Mouse (Mus musculus) mouse trophoblast stem cell (cell line): ENCODE results near the gene Tmigd1.

Experiments used
- in situ Hi-C, 2 experiments: fragments of 300-500 bp; cut with MseI, MboI; formaldehyde crosslinking; loops; 2 replicates in 1 of 2; 3 replicates in 1 of 2; pipeline ENCODE4 v1.15.1; 2025

The Tmigd1 gene

GRCm38 (mm10) chr11:76901579-76902361, at the start of gene Tmigd1:
Gene Tmigd1 (plus strand): TSS chr11:76902159.
- in situ Hi-C loops: loop anchor here in 1 of 2 experiments (5.0 kb wide), 1 partner anchor 41 kb away; no protein-coding TSS in a partner anchor

DNA sequence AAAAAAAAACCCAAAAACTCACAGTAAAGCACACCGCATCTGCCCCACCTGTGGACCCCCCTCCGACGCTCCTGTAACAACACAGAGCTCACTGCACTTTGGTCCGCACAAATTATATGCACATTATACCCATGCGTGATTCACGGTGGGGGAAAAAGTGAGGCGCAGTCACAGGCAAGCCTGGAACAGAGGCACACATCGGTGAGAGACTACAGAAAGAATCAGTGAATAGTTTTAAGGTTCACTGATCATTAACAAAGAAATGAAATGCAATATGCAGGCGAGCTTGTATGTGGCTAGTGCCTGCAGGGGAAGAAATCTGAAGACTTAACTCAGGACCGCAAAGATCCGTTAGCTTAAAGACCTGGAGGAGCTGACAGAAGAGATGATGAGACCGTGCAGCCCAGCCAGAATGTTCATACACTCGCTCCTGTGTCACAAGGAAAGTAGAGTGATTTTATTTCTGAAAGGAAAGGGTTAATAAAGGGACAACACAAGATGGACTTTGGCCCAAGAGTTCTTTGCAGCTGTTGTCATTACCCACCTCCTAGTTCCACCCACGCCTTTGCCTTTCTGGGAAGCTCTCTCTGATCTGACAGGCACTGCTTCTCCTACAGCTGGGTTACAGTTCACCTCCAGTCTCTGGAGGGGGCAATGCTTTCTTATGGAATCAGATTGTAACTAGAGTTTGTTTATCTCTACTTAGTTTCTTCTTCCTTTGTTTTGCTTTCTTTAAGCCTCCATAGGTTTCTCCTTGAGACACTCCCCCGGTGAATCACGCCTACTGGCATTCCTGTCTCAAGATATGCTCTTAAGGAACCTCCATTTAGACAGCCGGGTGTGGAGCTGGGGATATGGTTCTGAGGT, 47.3 kb upstream of the Tmigd1 start:
- in situ Hi-C loops: no loop called here

DNA sequence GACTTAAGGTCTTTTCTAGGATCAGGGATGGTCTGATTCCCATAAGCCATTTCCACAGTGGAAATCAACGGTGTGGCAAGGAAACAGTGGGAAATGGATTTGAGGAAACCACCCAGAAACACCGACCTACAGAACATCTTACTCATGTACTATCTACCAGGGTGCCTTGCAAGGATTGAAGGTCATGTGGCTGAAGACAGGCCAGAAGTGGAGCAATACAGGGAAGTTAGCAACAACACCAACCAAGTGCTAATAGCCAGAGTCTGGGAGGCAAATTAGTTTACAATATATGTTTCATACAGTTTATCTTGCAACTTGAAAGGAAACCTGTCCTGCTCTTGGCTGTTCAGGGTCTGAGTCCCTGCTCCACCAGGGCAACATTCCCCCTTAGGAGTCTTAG, 45.4 kb upstream of the Tmigd1 start:
- in situ Hi-C loops: no loop called here

DNA sequence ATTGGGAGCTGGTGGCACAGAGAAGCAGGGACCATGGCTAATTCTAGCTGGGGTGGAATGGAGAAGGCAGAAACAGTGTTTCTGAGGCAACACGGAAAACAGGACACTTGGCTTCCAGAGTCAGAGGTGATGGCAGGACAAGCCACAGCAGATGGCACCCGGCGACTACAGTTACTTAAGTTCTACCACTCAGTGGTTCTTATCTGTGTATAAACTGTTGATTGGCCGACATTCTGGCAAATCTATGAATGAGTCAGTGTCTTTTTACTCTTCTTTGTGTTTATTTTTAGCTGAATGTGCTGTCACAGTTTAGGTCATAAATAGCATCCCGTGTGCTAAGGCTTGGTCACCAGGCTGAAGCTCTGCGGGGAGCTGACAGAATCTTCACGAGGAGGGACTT, 44.8 kb upstream of the Tmigd1 start:
- in situ Hi-C loops: no loop called here

DNA sequence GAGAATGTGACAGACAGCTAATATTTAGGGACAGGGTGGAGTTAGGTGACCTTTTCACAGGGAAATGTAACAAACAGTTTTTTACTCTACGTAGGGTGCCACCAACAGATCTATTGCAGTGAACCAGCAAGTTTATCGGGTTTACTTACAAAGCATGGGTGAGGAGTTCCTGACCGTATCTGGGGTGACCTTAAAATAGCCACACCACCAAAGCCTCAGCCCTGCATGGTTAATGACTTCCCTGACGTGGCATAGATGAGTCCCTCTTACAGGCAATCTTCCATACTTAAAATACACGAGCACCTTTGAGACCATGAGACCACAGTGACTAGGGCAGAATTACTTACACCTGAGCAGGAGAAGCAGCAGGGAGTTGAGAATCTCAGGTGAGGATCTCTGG, 43.2 kb upstream of the Tmigd1 start:
- in situ Hi-C loops: no loop called here

GRCm38 (mm10) chr11:76859261-76859660, 42.7 kb upstream of the Tmigd1 start:
- in situ Hi-C loops: no loop called here

DNA sequence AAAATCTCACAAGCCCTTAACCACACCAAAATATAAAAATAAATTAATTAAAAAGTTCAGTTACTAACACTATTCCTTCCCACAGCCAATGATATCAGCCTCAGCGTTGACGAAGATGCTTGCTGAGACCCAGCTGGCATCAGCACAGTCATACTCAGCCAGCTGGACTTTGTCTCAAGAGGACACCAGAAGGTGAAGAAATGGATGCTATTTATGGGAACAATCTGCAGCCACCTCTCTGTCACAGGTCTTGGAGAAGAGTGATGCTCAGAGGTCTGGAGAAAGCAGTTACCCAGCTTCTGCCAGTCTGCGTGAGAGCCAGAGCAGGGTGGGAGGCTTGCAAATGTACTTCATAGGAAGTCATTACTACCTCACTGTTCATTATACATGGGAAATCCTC, 40.8 kb upstream of the Tmigd1 start:
- in situ Hi-C loops: no loop called here

GRCm38 (mm10) chr11:76872556-76873234, 29.3 kb upstream of the Tmigd1 start:
- in situ Hi-C loops: no loop called here

DNA sequence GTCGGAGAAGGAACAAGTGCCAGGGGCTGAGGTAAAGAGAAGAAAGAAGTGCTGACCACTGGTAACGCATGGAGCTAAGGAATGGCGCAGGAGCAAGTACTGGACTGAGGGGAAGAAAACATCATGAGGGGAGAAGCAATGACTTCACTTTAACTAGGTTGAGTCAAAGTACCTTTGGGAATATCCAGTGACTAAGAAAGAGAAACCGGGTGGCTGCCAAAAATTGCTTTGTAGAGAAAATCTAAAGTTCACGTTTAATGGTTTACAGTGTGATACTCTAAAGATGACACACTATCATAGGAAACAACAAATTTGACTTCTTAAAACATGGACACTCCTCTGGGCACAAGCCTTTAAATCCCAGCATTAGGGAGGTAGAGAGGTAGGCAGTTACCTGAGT, 28.1 kb upstream of the Tmigd1 start:
- in situ Hi-C loops: no loop called here

DNA sequence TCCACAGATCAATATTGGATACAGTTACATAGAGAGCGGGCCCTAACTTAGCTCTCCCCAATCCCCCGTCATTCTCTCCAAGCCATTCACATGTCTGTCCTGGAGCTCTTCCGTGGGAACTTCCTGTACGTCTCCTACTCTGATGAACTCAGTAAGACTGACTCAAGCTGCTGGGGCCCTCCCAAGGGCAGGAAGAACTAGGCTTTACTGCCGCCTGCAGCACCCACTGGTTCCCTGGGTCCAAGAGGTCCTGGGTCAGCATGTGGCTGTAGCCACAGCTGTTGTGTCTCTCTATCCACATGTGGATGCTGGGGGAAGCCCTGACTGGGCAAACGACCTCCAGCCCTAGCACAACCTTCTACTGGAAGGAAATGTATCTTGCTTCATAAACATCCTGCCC, 27.2 kb upstream of the Tmigd1 start:
- in situ Hi-C loops: no loop called here

DNA sequence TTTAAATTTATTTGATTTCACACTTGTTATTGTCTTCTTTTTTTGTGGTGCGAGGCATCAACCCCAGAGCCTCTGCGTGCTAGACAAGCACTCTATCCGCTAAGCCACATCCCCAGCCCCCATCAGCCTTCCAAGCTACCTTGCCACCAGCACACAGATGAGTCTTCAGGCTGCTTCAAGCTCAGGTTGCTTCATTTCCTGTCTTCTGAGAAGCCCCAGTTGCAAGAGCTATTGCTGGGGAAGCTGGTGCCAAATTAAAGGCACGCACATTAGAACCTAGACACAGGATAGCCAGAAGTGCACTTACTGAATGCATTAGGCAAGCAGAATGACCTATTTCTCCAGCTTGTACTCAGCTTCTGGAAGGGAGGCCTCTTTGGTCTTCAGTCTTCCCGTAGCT, 22.1 kb upstream of the Tmigd1 start:
- in situ Hi-C loops: no loop called here

- in situ Hi-C loops: no loop called here
These were observed 17.5 kb upstream of the Tmigd1 start for GRCm38 (mm10) chr11:76884451-76884850.

- in situ Hi-C loops: loop anchor here (5.0 kb wide), 2 partner anchors 92 to 102 kb away; no protein-coding TSS in a partner anchor
These were observed 12.4 kb upstream of the Tmigd1 start for GRCm38 (mm10) chr11:76889339-76890164.

DNA sequence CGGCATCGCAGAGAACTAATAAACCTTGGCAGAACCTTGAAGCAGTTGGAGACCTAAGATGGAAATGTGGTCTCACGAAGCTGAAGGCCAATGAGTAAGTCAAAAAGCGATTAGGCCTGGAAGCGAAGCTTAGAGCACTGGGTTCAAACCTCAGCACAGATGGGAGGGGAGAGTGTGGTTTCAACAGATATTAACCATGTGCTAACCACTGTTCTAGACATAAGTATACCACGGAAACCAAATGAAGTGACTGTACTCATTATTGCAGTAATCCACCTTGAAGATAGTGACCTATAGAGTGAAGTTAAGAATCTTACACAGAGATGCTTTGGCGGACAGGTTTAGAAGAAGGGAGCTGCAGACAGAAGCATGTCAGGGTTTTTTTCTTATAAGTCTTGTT, 10.8 kb upstream of the Tmigd1 start:
- in situ Hi-C loops: loop anchor here (5.0 kb wide), 2 partner anchors 94 to 104 kb away; no protein-coding TSS in a partner anchor

- in situ Hi-C loops: loop anchor here (5.0 kb wide), 2 partner anchors 95 to 105 kb away; no protein-coding TSS in a partner anchor
These were observed 10.1 kb upstream of the Tmigd1 start for GRCm38 (mm10) chr11:76891738-76892349.

DNA sequence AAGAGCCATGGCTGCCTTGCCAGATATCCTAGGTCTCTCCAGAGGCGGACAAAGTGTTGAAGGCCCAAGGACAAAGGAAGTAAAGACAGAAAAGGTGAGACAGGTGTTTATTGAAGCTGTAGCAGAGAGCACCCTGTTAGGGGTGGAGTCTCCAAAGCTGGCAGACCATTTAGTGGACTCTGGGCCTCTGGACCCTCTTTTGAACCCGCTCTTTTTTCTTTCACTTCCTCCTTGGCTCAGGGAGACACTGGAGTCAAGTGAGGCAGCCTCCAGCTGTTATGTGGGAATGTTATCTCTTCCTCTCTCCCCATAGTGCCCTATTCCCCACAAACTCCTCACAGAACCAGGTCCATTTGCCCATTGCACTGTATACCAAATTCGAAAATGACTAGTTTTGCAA, 9.0 kb upstream of the Tmigd1 start:
- in situ Hi-C loops: loop anchor here (5.0 kb wide), 2 partner anchors 96 to 106 kb away; no protein-coding TSS in a partner anchor

GRCm38 (mm10) chr11:76893570-76893969, 8.4 kb upstream of the Tmigd1 start:
- in situ Hi-C loops: loop anchor here (5.0 kb wide), 2 partner anchors 96 to 106 kb away; no protein-coding TSS in a partner anchor

DNA sequence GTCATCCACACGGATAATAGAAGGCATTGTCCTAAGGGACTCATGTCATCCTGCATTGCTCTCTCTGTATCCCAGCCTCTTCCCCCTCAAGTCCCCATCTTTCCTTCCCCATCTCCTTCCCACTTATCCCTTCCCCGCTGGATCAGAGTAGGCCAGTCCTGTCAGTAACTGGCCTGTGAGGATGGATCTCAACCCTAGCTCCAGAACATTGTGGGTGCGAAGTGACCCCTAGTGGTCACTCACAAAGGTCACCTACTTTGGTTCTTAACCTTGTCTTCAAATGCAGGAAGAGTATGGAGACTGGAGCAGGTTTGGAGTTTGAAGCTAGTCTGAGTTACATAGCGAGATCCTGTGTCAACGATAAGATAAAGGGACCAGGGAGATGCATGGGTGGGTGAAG, 7.7 kb upstream of the Tmigd1 start:
- in situ Hi-C loops: loop anchor here (5.0 kb wide), 2 partner anchors 97 to 107 kb away; no protein-coding TSS in a partner anchor

- in situ Hi-C loops: no loop called here
These were observed 5.6 kb upstream of the Tmigd1 start for GRCm38 (mm10) chr11:76896360-76896759.

- in situ Hi-C loops: no loop called here
These were observed 4.8 kb upstream of the Tmigd1 start for GRCm38 (mm10) chr11:76897126-76897525.
